Mouse (Mus musculus) fibroblast of lung, adult 2 months (primary cell): ENCODE measurements around the gene Micu2.
"Not testable (repeated sequence)": the region's sequence is repeated elsewhere in the genome, so short reads cannot be mapped to it uniquely, and the experiment has no call there.

ENCODE experiments used
- DNase-seq: peaks from one replicate; pipeline ENCODE4 v3.0.0-alpha.2; 2011; ENCODE audit warnings: low read depth

Micu2 gene

DNA sequence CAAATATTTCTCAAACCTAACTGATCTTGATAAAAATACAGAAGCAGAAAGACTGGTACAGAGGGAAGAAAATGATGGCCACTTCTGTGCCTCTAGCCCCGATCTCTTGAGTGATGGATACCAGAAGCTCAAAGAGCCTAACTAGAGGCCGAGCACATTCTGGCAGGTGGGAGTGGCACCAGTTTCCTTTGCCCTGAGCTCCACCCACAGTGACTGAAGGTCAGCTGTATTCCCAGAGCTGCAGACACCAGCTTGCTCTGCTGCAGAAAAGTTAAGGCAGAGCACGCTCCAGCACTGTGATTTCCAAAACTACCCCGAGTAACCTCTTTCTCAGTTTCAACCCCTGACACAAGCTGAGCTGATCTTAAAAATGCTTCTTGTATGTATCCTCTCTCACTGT is 37.2 kb downstream of the Micu2 start:
- no peak for DNase-seq

DNA sequence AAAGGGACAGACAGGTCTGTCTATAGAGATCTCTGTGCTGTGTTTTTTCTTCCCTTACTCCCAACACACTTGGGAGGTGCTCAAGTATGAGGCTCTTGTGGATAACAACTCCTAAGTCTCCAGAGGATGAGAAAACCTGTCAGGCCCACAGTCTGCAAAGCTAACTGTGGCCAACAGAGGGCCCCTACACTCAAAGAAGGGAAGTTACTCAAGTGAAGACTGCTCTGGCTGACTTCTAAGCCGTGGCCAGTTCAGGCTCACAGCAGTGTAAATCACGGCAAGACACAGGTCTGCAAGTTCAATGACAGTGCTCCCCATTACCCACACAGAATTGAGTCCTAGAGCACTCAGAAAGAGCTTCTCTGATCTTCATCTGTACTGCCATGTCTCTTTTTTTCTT is 48.0 kb downstream of the Micu2 start:
- DNase-seq = peak; percentile 19

- DNase-seq = no peak
These were observed 53.2 kb downstream of the Micu2 start for GRCm38 (mm10) chr14:57945834-57946233.

GRCm38 (mm10) chr14:57937297-57937696 is 61.8 kb downstream of the Micu2 start:
- no peak for DNase-seq

- no peak for DNase-seq
These were observed 64.4 kb downstream of the Micu2 start for GRCm38 (mm10) chr14:57934666-57935065.

DNA sequence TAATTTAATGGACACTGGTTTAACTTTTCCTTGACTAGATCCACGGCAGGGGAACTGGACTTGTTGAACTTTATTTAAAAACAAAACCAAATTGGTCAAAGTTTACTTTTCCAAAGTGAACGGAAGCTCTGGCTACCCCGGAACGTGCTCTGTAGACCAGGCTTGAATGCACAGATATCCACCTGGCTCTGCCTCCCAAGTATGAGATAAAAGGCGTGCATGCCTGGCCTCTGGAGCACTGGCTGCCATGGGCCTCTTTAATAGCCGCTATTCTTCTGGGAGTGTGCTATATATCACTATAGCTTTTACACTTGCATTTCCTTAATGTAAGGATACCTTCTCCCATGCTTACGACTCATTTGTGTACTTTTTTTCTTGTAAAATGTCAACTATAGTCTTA is 65.5 kb downstream of the Micu2 start:
- no peak for DNase-seq

DNA sequence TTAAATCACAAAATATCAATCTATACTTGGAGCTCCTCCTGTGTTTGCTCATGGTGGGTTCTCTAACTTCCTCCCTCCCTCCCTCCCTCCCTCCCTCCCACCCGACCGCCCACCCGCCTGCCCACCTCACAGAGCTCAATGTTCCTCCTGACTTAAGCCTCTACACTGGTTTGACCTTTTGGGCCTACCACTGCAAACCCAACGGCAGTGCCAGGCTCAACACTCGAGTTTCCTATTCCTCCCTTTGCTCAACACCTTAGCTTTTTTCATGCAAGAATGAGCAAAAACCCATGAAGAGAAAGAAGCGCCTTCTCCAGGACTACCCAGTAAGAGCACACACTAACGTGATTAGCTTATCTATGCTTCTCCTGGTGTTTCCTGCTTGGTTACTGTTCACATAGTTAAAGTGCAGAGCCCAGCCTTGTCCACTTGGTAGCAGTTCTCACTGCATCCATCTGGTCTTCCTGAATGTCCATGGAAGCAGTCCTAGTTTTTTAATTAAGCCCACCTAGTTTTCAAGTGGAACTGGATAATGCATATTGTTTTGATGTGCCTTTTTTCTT is 66.1 kb downstream of the Micu2 start:
- no peak for DNase-seq

- no peak for DNase-seq
These were observed 77.5 kb downstream of the Micu2 start for GRCm38 (mm10) chr14:57921428-57922131.

DNA sequence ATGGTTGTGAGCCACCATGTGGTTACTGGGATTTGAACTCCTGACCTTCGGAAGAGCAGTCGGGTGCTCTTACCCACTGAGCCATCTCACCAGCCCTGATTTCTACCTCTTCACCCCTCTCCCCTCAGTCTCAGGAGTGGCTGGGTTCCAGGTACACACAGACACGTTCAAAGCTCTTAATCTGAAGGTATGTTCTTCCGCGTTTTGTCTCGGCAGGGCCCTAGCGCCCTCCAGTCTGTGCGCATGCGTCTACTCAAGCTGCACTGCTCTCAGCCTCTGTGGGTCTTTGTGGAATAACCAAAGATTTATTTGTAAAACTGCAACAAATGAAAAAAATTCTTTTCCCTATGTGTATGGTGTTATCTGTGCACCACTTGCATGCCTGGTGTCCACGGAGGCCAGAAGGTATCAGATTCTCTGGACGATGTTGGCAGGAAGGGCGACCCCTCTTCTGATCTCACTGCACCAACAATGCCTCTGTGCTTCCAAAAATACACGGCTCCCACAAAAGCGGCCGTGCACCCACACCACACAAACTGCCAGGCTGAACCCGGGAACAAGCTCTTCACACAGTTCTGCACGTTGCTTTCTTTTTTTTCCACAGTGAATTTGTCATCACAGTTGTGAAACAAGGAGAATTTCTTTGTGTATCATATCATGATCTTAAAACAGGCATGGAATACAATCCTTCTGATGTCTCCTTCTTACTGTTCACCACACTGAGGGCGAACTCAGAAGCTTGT is 78.3 kb downstream of the Micu2 start:
- no peak for DNase-seq

DNA sequence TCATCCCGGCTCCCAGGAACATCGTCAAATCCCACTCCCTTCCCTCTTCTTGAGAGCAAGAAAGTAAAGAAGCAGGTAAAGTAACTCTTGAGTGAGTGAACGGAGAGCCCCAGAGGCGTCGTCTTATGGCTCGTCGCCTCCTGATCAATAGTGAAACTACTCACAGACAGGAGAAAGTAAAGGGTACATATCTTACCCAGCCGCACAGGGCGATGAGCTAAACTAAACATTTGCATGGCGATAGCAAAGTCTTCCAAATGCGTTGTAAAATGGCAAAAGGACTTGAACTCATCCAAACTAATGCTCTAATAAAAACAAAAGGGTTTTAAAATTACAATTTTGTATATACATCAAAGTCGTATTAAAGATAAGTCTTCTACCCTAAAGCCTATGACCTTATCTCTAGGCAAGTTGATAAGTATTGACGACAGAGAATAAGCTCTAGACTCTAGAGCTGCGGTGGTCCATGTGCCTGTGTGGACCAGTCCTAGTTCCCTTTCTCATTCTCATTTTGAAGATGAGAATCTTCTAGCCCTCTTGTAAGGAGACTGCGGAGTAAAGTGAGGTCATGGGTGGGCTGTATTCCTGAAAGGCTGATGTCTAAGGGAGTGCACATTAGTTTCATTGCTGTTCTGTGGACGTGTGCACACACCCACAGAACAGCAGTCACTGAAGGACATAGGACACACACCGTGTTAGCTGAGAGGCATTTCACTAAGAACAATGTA is 79.8 kb downstream of the Micu2 start:
- DNase-seq = no peak

DNA sequence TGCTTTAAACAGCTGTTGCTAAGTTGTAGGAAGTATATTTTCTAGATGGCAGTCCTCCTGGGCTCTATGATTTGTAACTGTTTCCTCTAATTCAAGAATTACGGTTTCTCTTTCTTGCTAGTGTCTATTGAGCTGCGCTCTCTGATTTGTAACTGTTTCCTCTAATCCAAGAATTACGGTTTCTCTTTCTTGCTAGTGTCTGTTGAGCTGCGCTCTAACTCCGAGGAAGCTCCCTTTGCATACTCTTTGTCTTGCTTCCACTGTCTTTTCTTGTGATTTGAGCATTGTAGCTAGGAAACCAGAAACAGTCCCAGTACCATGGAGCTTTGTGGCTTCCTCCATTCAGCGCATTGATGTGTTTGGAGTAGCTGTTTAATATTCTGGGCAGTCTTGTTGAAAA is 83.7 kb downstream of the Micu2 start:
- DNase-seq = no peak

DNA sequence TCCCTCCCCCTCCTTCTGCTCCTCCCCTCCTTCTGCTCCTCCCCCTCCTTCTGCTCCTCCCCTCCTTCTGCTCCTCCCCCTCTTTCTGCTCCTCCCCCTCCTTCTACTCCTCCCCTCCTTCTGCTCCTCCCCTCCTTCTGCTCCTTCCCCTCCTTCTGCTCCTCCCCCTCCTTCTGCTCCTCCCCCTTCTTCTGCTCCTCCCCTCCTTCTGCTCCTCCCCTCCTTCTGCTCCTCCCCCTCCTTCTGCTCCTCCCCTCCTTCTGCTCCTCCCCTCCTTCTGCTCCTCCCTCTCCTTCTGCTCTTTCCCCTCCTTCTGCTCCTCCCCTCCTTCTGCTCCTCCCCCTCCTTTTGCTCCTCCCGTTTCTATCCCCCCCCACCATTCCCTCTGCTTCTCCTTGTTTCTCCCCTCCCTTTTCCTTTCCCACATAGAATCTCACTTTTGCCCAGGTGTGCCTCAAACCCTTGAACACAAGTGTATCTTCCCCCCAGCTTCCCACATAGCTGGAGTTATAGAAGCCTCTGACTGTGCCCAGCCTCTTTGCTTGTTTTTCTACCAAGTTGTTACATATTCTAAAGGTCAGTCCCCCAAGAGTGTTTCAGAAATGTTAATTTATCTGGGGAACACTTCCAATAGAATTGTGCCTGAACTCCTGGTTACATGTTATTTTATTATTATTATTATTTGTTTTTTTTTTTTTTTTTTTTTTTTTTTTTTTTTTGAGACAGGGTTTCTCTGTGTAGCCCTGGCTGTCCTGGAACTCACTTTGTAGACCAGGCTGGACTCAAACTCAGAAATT is 86.7 kb downstream of the Micu2 start:
- not testable (repeated sequence) for DNase-seq

DNA sequence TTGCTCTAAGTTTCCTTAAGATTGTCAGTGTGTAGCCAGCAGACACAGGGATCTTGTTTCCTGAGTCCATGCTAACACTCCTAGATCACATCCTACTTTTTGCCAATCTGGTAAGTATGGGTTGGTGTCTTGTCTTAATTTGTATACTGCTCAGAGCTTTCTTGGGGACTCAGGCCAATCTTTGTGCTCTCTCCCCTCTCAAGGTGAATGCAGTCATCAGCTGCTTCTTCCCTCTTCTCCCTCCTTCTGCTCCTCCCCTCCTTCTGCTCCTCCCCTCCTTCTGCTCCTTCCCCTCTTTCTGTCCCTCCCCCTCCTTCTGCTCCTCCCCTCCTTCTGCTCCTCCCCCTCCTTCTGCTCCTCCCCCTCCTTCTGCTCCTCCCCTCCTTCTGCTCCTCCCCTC is 87.3 kb downstream of the Micu2 start:
- DNase-seq = not testable (repeated sequence)

- DNase-seq = no peak
These were observed 87.7 kb downstream of the Micu2 start for GRCm38 (mm10) chr14:57911316-57911715.

GRCm38 (mm10) chr14:57910501-57911068 is 88.5 kb downstream of the Micu2 start:
- peak; percentile 75 for DNase-seq

DNA sequence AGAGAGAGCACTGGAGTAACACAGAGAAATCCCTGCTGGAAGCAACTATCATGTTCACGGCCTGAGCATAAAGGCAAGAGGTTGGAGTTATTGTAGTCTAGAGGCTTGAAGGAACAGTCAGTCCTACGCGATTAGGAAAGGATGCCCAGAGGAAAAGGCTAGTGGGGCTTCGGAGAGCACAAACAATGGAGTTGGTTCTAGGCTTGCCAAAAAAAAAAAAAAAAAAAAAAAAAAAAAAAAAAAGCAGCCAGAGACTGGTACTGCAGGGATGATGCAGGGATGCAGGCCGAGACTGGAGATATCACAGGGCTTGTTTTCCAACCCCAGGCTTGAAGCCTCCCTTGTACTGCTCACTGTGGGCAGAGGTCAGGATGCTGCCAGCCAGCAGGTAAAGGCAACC is 89.8 kb downstream of the Micu2 start:
- no peak for DNase-seq

GRCm38 (mm10) chr14:57908431-57908830 is 90.6 kb downstream of the Micu2 start:
- DNase-seq = no peak

DNA sequence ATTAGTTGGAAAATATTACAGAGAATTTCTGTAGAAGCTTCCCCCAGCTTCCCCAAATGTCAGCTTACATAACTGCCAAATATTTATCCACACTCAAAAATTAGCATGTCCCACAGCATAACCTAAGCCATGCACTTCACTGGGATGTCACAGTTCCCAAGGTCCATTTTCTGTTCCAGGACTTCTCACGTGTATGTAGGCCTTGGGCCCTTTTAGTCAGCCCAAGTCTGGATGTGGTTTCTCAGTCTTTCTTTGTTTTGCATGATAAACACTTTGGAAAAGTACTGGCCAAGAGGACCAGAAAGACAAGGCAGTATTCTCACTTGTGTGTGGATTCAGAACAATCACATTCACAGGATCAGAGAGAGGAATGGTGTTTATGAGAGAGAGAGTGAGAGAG is 97.1 kb downstream of the Micu2 start:
- DNase-seq = no peak

DNA sequence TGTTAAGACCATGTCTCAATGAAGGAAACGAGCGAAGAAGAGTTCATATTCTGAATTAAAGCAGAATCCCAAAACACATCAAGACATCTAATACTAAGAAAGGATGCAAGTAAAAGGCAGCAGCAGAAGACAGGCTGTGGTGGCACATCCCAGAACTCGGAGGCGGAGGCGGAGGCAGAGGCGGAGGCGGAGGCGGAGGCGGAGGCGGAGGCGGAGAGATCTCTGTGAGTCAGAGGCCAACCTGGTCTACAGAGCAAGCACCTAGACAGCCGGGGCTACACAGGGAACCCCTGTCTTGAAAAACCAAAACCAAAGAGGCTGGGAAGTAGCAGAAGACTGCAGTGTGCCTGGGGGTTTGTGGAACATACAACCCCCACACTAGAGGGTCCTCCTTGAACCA is 102.2 kb downstream of the Micu2 start:
- no peak for DNase-seq

DNA sequence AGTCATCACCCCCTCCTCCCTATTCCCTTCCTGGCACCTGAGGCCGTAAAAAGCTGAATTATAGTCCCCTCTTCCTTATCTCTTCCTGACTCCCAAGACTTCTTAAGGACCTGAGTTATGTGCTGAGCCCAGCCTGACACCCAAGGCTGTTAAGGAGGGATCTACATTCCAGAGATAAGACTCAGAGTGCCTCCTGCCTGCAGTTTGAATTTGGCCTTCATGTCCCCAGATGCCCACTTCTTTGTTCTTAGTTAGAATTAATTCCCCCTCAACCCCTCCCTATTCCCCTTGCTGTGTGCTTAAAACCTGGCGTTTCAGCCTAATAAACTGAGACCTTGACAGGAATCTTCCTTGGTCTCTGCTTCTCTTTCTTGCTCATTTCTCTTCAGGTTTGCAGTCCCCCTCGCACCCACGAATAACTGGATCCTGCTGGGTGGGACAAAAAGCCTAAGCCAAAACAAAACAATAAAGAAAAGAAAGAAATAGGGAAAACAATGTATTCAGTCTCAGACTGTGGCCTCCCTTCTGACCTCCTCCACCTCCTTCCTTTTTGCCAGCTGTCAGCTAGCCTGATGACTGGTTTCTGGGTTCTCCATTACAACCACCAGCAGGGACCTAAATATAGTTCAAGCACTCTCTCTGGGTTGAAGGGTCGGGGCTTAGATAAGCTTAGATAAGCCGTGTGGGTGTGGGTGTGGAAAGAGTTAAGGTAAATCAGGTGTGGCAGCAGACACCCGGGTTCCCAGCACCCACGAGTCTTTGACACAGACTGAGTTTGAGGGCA is 102.8 kb downstream of the Micu2 start:
- DNase-seq = not testable (repeated sequence)

DNA sequence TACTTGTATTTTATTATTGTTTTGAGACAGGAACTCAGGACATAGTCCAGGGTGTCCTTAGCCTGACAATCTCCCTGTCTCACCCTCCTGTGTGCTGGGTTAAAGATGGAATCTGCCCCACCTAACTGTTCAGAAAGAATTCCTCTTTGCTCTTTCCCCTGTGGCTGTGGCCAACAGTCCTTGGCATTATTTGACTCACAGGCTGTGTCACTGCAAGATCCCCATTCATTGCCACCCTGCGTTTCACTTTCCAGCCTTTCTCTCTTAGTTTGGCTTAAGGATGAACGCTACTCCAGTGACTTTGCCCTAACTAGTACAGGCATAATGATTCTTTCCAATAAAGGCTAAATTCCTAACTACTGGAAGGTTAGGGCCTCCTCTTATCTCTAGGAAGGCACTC is 104.7 kb downstream of the Micu2 start:
- no peak for DNase-seq
